Mouse (Mus musculus) CD8-positive naive resting alpha-beta T cell, adult 57 days (primary cell): ENCODE results near the gene Pank4. TPM values are rescaled to one million over a fixed set of nuclear protein-coding genes. Genes with fewer than 3 reads are reported as not detected.

ENCODE experiments used
- total RNA-seq: library from RNA; stranded (reverse); gene quantifications from one replicate; pipeline ENCODE4 v1.2.4, GENCODE M21; 2023

Gene Pank4
- 105 TPM for total RNA-seq

DNA sequence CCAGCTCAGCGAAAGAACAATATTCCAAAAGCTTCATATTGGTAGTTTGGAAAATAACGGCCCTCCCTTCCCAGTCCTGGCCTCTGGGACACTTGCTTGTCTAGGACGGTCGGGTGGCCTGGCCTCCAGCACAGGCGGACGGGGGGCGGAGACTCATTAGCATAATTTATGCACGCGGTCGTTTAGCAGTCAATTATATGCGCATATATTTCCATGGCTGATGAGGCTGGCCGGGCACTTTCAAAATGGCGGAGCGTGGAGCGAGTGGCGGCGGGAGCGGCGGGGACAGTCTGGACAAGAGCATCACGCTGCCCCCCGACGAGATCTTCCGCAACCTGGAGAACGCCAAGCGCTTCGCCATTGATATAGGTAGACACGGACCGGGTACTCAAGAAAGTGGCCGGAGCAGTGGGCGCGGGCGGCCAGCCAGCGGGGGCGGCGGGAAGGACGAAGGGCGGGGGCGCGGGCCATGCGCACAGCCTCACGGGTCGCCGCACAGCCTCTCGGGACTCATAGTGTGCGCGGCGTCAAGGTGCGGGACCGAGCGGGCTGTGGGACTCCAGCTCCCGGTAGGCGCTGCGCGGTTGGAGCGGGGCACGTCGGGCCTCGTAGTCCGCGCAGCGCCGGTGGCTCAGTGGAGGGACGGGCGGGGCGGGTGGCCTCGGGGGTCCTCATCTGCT is at the start of gene Pank4:
Gene Pank4, plus strand, starts transcription at position 223 of the 680 bp plus-strand sequence.

DNA sequence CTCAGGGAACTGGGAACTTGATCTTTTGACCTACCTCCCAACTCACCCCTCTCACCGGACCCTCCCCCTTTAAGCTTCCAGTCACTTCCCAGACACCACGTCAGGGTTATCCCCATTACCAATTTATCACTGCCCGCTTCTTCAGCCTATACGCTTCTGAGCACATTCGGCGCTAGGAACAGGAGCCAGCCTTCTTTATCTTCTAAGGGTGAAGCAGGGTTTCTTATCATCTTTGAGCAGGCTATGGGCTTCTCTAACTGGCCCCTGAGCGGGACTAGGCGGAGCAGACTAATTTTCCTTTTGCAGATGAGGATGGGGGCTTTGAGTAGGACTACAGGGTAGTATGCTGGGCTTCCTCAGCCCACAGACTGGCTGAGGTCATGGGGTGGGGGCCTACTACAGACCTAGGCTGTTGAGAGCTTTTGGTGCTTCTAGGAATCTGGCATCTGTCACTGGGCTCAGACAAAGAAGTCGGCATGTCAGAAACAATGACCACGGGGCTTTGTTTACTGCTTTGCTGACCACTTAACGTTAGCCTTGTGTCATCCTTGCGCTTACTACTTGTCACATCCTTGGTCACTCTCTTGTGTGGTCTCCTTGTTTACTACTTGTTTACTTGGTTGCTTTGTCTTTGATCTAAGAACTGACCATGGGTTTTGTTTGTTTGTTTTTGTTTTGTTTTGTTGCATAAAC is 35.4 kb upstream of the Pank4 start, which contains the start of gene Tnfrsf14:
Gene Tnfrsf14, minus strand, starts transcription at position 169 of the 693 bp plus-strand sequence.

DNA sequence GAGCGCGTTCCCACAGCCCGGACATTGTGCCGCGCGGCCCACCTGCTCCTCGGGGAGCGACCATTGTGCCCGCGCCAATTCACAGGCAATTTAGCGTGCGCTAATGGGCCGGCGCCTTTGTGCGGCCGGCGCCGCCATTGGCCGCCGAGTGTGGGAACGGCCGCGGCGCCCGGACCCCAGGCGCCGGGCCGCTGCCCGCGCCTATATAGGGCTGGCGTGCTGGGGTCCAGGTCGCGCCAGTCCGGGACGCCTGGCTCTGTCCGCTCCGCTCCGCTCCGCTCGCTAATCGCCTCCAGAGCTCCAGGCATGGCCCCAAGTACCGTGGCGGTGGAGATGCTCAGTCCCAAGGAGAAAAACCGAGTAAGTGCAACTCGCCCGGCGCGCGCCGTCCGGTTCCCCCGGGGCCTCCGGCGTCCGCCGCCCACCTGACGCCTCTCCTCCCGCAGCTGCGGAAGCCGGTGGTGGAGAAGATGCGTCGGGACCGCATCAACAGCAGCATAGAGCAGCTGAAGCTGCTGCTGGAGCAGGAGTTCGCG is 3.2 kb upstream of the Pank4 start, which contains the start of gene Hes5:
Gene Hes5, plus strand, starts transcription at position 234 of the 536 bp plus-strand sequence.

Other genes starting within 250 kb of the Pank4 start
- gene Ttc34, start 126.7 kb upstream of the Pank4 start, total RNA-seq, result not detected
- gene Mmel1, start 94.5 kb upstream of the Pank4 start, total RNA-seq, result not detected
- 1.4 TPM for gene Fam213b, start 65.0 kb upstream of the Pank4 start, total RNA-seq
- gene Tnfrsf14, start 35.6 kb upstream of the Pank4 start, total RNA-seq, result 133 TPM
- gene Hes5, start 3.2 kb upstream of the Pank4 start, total RNA-seq, result 1.5 TPM
- gene Plch2, start 92.7 kb downstream of the Pank4 start, total RNA-seq, result 0.18 TPM
- gene Pex10, start 102.9 kb downstream of the Pank4 start, total RNA-seq, result 10.2 TPM
- gene Rer1, start 122.3 kb downstream of the Pank4 start, total RNA-seq, result 60.6 TPM
- 3.8 TPM for gene Morn1, start 122.5 kb downstream of the Pank4 start, total RNA-seq